Mouse (Mus musculus) liver, embryonic 14.5 days (tissue): ENCODE measurements around the gene Hinfp. TPM values are rescaled to one million over a fixed set of nuclear protein-coding genes. Genes with fewer than 3 reads are reported as not detected.

Experiments used
- ATAC-seq: fragments of 200-750 bp; cut with Nextera tagmentation; 2 replicates; pipeline ENCODE4 v1.8.0; 2017; ENCODE audit warnings: moderate number of reproducible peaks, mild to moderate bottlenecking, moderate library complexity; ENCODE audit not compliant: insufficient read depth
- DNase-seq, 3 experiments: peaks; one replicate each; pipeline ENCODE4 v3.0.0-alpha.2; 2012 to 2013; ENCODE audit warnings: low read depth in 3 of 3, low spot score in 3 of 3
- H3K27ac ChIP-seq: fragments of 300-500 bp; sonication (generic); 2 replicates; pipeline ENCODE4 v1.5.1; 2014; ENCODE audit warnings: moderate library complexity, mild to moderate bottlenecking, control low read depth, inconsistent platforms
- H3K27me3 ChIP-seq: fragments of 300-500 bp; sonication (generic); 2 replicates; pipeline ENCODE4 v1.6.1; 2014; ENCODE audit warnings: mild to moderate bottlenecking, low read length, moderate library complexity; ENCODE audit not compliant: control insufficient read depth, insufficient read depth
- H3K36me3 ChIP-seq: fragments of 300-500 bp; sonication (generic); replicated peaks from 2 replicates; pipeline ENCODE4 v1.6.1; 2014; ENCODE audit warnings: low read depth; ENCODE audit not compliant: control insufficient read depth, insufficient read depth
- H3K4me1 ChIP-seq, 2 experiments: fragments of 200-500 bp in 1 of 2; fragments of 300-500 bp in 1 of 2; sonication (generic) in 1 of 2; replicated peaks; 2 replicates each; pipeline ENCODE4 v1.6.1; 2012 to 2014; ENCODE audit warnings: antibody characterized with exemption in 1 of 2, inconsistent platforms in 1 of 2, low read length in 1 of 2; ENCODE audit not compliant: control insufficient read depth in 2 of 2, insufficient read depth in 2 of 2
- H3K4me2 ChIP-seq: fragments of 300-500 bp; sonication (generic); 2 replicates; pipeline ENCODE4 v1.6.1; 2014; ENCODE audit warnings: low read depth, mild to moderate bottlenecking, control low read depth, moderate library complexity
- H3K4me3 ChIP-seq, 2 experiments: fragments of 200-500 bp in 1 of 2; fragments of 300-500 bp in 1 of 2; sonication (generic) in 1 of 2; 2 replicates each; pipeline ENCODE4 v1.5.1; 2012 to 2014; ENCODE audit warnings: low read depth in 2 of 2, low read length in 2 of 2, mild to moderate bottlenecking in 2 of 2, control low read depth in 1 of 2, inconsistent platforms in 1 of 2, moderate library complexity in 1 of 2; ENCODE audit not compliant: insufficient read depth in 1 of 2
- H3K9ac ChIP-seq: fragments of 300-500 bp; sonication (generic); replicated peaks from 2 replicates; pipeline ENCODE4 v1.6.1; 2014; ENCODE audit warnings: mild to moderate bottlenecking, control low read depth, moderate library complexity
- H3K9me3 ChIP-seq: fragments of 300-500 bp; sonication (generic); 2 replicates; pipeline ENCODE4 v1.6.1; 2016; ENCODE audit warnings: low read length, mixed read lengths; ENCODE audit not compliant: control insufficient read depth
- CTCF ChIP-seq: IDR thresholded peaks from 2 replicates; pipeline ENCODE4 v1.5.1; 2016; ENCODE audit warnings: antibody characterized with exemption, low read depth, control low read depth
- EP300 ChIP-seq: IDR thresholded peaks from 2 replicates; pipeline ENCODE4 v1.6.1; 2016; ENCODE audit warnings: antibody characterized with exemption, low read depth
- WGBS: fragments of 180-500 bp; shearing (Covaris S2); extraction: QIAGEN DNeasy Blood & Tissue Kit; methylation state at CpG from one replicate; pipeline ENCODE4 v1.1.7; 2014; ENCODE audit not compliant: insufficient replicate concordance; 5-methylcytosine and 5-hydroxymethylcytosine counted together
- polyA plus RNA-seq, 2 experiments: library from polyadenylated mRNA; depleted of rRNA in 1 of 2; stranded (reverse) in 1 of 2; unstranded in 1 of 2; fragments of >200 nt; fragmentation: Nextera tagmentation in 1 of 2; extraction: Ambion mirVana in 1 of 2; gene quantifications; 2 replicates each; pipeline versions ENCODE4 v1.2.1 to v1.2.3; 2012 to 2014

Gene Hinfp
- polyA plus RNA-seq, 2 experiments = 8.3 to 13.8 TPM

- no peak overlapping the region for H3K4me3 ChIP-seq
- DNase-seq = no peak
- no peaks in the 10 kb centered on the region for H3K27me3 ChIP-seq
- no peak overlapping the region for H3K4me2 ChIP-seq
- WGBS = 77% methylated on average over 4 of the region's 4 CpGs
- no peaks in the 10 kb centered on the region for H3K9me3 ChIP-seq
- peaks cover 10% of the 10 kb centered on the region in 2 experiments for H3K4me1 ChIP-seq
- TF ChIP-seq EP300 = no peak
- no peak for TF ChIP-seq CTCF
- H3K9ac ChIP-seq = no peak overlapping the region
- no peak for ATAC-seq
- no peak overlapping the region for H3K27ac ChIP-seq
- H3K36me3 ChIP-seq = peaks cover 36% of the 10 kb centered on the region
Observed at GRCm38 (mm10) chr9:44347621-44348020, 42.1 kb upstream of the Hinfp start.

DNA sequence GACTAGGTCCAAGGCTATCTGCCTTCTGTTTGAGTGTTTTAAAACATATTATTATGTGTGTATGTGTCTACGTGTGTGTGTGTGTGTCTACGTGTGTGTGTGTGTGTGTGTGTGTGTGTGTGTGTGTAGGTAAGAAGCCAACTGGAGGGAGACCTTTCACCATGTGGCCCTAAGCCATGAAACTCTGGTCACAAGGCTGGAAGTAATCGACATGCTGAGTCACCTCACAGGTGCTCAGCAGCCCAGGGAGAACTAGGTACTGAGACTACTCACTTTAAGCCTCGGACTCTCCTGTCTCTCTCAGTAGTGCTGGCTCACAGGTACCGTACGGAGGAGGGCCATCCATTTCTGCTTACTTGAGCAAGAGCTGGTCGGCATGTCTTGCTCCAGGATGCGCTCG lies 41.7 kb upstream of the Hinfp start:
- H3K4me3 ChIP-seq = no peak overlapping the region
- peaks cover 12 to 14% of the 10 kb centered on the region in 2 experiments for H3K4me1 ChIP-seq
- no peak overlapping the region for H3K4me2 ChIP-seq
- no peaks in the 10 kb centered on the region for H3K9me3 ChIP-seq
- no peak overlapping the region for H3K9ac ChIP-seq
- no peak for TF ChIP-seq CTCF
- TF ChIP-seq EP300 = no peak
- no peaks in the 10 kb centered on the region for H3K27me3 ChIP-seq
- H3K27ac ChIP-seq = no peak overlapping the region
- DNase-seq (no peak), ATAC-seq (no peak)
- 88% methylated on average over 9 of the region's 9 CpGs for whole genome bisulfite sequencing
- H3K36me3 ChIP-seq = peaks cover 31% of the 10 kb centered on the region

GRCm38 (mm10) chr9:44345570-44346433 lies 40.3 kb upstream of the Hinfp start:
- TF ChIP-seq EP300 (no peak), CTCF (no peak)
- Histone ChIP-seq H3K36me3 (peaks cover 42% of the 10 kb centered on the region), H3K9ac (no peak overlapping the region), H3K4me2 (no peak overlapping the region), H3K27ac (peak overlapping the region; percentile 100; the same call in 1 of the 2 replicates), H3K4me1 (peaks cover 12 to 14% of the 10 kb centered on the region in 2 experiments), H3K9me3 (no peaks in the 10 kb centered on the region), H3K27me3 (no peaks in the 10 kb centered on the region), H3K4me3 (no peak overlapping the region)
- ATAC-seq = no peak
- 75% methylated on average over 6 of the region's 6 CpGs for WGBS
- no peak for DNase-seq

DNA sequence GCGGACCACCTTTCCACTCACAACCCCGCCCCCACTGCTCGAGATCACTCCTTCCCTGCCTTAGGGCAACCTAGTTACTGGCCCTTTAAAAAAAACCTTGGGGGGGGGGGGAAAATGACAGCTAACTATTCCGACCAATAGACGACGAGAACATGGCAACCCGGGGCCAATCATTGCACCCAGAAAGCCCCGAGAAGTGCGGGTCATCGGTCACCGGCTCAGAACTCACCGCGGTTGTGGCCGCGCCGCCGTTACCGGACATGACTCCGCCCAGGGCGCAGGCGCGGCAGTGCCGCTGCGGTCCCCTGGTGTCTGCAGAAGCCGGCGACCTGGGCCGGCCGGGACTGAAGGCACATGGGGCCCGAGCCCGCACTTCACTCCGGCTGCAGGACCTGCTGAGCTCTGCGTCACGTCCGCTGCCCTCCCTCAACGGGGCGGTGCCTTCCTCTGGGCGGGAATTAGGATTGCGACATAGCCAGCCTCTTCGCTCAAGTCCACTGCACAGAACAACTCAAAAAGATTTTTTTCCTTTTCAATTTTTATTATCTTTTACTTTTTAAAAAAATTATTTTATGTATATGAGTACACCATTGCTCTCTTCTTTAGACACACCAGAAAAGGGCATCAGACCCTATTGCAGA lies 38.4 kb upstream of the Hinfp start, which contains the start of gene Hmbs:
Gene Hmbs, minus strand, starts transcription at position 448 of the 641 bp plus-strand sequence.
- Histone ChIP-seq H3K4me2 (peak within 1 kb of the TSS; percentile 98), H3K9me3 (no peaks in the 10 kb centered on the region), H3K4me1 (peaks cover 12 to 16% of the 10 kb centered on the region in 2 experiments), H3K27ac (peak within 1 kb of the TSS; percentile 100), H3K27me3 (no peaks in the 10 kb centered on the region), H3K9ac (peak within 1 kb of the TSS; percentile 96), H3K36me3 (peaks cover 48% of the 10 kb centered on the region), H3K4me3 (peak within 1 kb of the TSS; percentile 95 to 98)
- ATAC-seq = peak; percentile 82
- peak; percentile 85 to 91 (median 89) for DNase-seq
- under 1% methylated on average over 39 of the region's 39 CpGs for WGBS
- TF ChIP-seq CTCF = no peak
- TF ChIP-seq EP300 = no peak

GRCm38 (mm10) chr9:44343290-44343689 lies 37.8 kb upstream of the Hinfp start:
- 0% methylated on average over 6 of the region's 6 CpGs for WGBS
- Histone ChIP-seq H3K36me3 (peaks cover 48% of the 10 kb centered on the region), H3K9me3 (no peaks in the 10 kb centered on the region), H3K27me3 (no peaks in the 10 kb centered on the region), H3K27ac (peak overlapping the region; percentile 100), H3K4me3 (peak overlapping the region; percentile 95 to 98), H3K4me1 (peaks cover 12 to 16% of the 10 kb centered on the region in 2 experiments), H3K9ac (peak overlapping the region; percentile 96), H3K4me2 (peak overlapping the region; percentile 98)
- ATAC-seq = peak; percentile 78
- peak; percentile 80 to 88 (median 87) for DNase-seq
- no peak for TF ChIP-seq CTCF
- TF ChIP-seq EP300 = peak; percentile 95
